Mouse (Mus musculus): ENCODE measurements at regions not wholly inside any gene's neighbourhood (a gene's known extent, or its start where the extent isn't known, plus 50 kb on each side); places are given as distances from the start of the nearest gene placed in this dataset.

DNA sequence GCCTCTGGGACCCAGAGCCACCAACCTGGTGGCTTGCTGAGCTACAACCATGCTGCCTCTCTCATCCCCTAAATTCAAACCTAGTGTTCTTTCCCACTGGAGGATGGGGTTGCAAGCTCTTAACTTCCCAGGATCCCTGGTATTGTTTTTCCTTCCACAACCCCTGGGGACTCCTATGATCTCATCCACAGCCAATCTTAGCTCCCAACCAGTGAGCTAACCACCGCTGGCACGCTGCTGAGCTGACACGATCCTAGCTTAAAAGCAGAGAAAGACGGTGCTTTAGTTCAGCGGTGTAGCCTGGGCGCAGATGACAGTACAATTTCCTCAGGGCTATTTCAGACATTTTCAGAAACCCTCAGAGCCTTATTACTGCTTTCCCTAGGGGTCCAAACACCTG, 158.2 kb upstream of the Nectin1 start:
- no peak for TF ChIP-seq POLR2A (IDR thresholded peaks at IDR 0.05; ENCODE audit: insufficient read depth, low read depth, low read length)
- no peak for TF ChIP-seq CTCF (IDR thresholded peaks at IDR 0.05; ENCODE audit: insufficient read depth, low read depth, low read length)
